Mouse (Mus musculus) E14TG2a.4 (cell line): ENCODE results near the gene Slc24a2.

ENCODE experiments used
- CTCF ChIP-seq: conservative IDR thresholded peaks from 2 replicates; pipeline ENCODE4 v1.5.1; 2014; ENCODE audit warnings: low read length
- NANOG ChIP-seq: IDR thresholded peaks from 2 replicates; pipeline ENCODE4 v1.6.1; 2014; ENCODE audit warnings: borderline replicate concordance, low read length, mixed read lengths

DNA sequence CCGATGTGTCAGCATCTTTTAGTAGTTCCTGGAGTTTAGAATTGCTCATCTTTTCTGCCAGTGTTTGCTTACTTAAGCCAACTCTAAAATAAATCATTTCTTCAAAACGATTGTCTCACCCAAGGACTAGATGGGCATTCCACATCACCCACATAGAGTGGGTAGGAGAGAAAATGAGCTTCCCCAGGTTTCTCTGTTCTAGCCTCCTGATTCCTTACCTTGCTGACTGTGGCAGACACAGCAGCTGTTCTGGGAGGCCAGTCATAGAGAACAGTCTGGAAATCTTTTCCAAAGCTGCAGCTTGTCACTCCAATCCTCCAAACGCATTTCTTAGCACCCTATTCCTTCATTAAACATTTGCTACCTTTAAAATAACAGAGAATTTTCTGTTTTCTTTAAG lies 29.0 kb downstream of the Slc24a2 start:
- TF ChIP-seq CTCF (no peak), NANOG (no peak)
